Mouse (Mus musculus): ENCODE results near the gene Gm20388. TPM values are rescaled to one million over a fixed set of nuclear protein-coding genes. Genes with fewer than 3 reads are reported as not detected.

Gm20388 gene
- total and polyA plus RNA-seq, 2 experiments from 2014 or later: 51.3 TPM; not detected in 1

DNA sequence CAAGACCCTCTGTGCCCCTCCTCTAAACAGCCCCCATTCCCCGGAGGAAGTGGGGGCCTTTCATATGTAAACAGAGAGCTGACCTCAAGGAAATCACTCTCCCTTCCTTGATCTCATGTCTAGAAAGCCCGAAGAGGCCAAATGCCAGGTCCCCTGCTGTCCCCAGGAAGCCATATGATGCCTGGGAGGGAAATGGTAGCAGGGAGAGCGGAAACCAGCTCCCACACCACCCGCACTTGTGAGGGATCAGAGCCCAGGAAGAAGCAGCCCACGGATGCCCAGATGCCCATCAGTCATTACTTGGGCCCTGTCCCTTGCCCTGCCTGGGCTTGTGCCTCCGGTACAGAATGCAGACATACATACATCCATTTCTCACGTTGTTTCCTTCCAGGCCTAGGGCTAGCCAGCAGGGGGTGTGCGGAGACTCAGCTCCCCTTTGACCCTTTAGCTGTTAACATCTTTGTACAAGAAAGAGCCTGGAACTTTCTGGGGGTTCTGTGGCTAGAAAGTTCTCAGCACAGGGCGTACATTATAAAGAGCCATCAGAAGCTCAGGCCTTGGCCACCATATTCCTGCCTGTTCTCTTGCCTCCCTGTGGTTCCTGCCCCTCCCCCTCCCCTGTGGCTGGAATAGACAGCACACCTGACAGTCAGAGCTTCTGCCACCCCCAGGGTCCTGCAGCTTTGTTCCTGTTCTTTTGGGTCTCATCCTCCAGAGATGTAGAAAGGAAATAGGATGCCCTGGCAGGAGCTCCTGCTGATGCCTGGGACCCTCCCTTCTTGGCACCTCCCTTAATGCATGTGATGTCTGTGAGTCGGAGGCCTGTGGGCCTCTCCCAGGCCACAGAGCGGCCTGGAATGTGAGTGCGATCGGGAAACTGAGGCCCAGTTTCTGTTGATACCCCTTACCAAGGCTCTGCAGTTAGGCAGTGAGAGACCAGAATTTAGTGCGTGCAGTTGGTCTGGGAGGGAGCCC is 497.9 kb downstream of the Gm20388 start:
- peaks cover 29% of the 10 kb centered on the region for H3K4me1 ChIP-seq (ENCODE audit: insufficient read depth)
- 51% methylated on average over 14 of the region's 14 CpGs for WGBS
- no peaks in the 10 kb centered on the region for H3K9me3 ChIP-seq (ENCODE audit: low read length)
- TF ChIP-seq CTCF (IDR thresholded peaks at IDR 0.05; ENCODE audit: low read depth): no peak
- H3K9ac ChIP-seq: no peak overlapping the region
- DNase-seq (no peak), ATAC-seq (no peak)
- no peaks in the 10 kb centered on the region for H3K27me3 ChIP-seq (ENCODE audit: insufficient read depth, low read length)
- no peak overlapping the region for H3K27ac ChIP-seq (ENCODE audit: low read depth, low read length)
- no peaks in the 10 kb centered on the region for H3K36me3 ChIP-seq (ENCODE audit: insufficient read depth)
- H3K4me2 ChIP-seq (ENCODE audit: low read depth): no peak overlapping the region
- no peak overlapping the region for H3K4me3 ChIP-seq (ENCODE audit: low read depth, low read length)

DNA sequence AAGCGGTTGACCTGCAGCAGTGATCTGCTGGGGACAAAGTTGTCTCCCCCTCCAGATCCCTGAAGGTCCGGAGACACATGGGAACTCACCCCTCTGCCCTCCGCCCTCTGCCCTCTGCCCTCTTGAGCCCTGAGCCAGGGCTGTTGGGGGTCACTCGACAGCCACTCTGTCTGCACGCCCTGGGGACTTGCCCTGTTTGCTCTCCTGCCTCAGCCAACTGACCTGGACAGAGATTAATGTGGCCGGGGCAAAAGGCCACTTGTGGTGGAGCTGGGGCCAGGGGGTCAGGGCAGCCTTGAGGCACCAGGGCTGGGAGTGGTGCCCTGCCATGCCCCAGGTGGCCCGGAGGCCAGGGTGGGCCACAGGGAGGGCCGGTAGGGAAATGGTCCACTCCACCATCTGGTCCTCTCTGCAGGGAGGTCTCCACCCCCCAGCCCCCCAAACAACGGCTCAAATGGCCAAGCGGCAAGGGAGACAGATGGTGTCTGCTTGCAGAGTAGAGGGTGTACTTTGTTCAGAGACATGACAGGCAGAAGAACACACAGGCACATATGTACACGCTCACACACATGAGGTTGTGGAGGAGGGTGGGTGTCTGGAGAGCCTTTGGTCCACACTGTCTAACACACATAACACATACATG is 498.9 kb downstream of the Gm20388 start:
- Histone ChIP-seq H3K27me3 (ENCODE audit: insufficient read depth, low read length) (no peaks in the 10 kb centered on the region), H3K9ac (no peak overlapping the region), H3K27ac (ENCODE audit: low read depth, low read length) (no peak overlapping the region), H3K4me2 (ENCODE audit: low read depth) (no peak overlapping the region), H3K9me3 (ENCODE audit: low read length) (no peaks in the 10 kb centered on the region), H3K36me3 (ENCODE audit: insufficient read depth) (no peaks in the 10 kb centered on the region), H3K4me1 (ENCODE audit: insufficient read depth) (peaks cover 30% of the 10 kb centered on the region), H3K4me3 (ENCODE audit: low read depth, low read length) (no peak overlapping the region)
- DNase-seq (no peak), ATAC-seq (no peak)
- no peak for TF ChIP-seq CTCF (IDR thresholded peaks at IDR 0.05; ENCODE audit: low read depth)
- 55% methylated on average over 11 of the region's 11 CpGs for WGBS

DNA sequence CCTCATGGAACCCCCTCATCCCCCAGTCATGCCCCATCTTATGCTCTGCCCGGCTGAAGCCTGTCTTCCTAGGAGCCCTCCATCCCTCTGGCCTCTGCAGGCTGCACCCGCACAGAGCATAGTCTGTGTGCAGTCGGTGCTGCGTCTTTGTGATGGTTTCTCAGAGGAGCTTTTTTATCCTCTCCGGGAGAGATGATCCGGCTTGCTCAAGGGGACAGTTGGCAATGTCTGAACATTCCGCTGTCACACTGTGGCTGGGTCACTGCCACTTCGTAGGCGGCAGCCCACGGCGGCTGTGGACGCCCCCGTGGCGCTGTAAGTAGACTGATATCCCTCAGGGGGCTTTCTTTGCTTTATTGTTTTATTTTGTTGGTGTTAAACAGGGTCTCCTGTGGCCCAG is 500.4 kb downstream of the Gm20388 start:
- H3K27me3 ChIP-seq (ENCODE audit: insufficient read depth, low read length): no peaks in the 10 kb centered on the region
- H3K36me3 ChIP-seq (ENCODE audit: insufficient read depth): no peaks in the 10 kb centered on the region
- H3K27ac ChIP-seq (ENCODE audit: low read depth, low read length): no peak overlapping the region
- H3K9me3 ChIP-seq (ENCODE audit: low read length): no peaks in the 10 kb centered on the region
- no peak for DNase-seq
- H3K4me2 ChIP-seq (ENCODE audit: low read depth): no peak overlapping the region
- H3K4me3 ChIP-seq (ENCODE audit: low read depth, low read length): no peak overlapping the region
- TF ChIP-seq CTCF (IDR thresholded peaks at IDR 0.05; ENCODE audit: low read depth): no peak
- H3K4me1 ChIP-seq (ENCODE audit: insufficient read depth): peaks cover 33% of the 10 kb centered on the region
- WGBS: 24% methylated on average over 14 of the region's 14 CpGs
- peak; percentile 27; the same call in 1 of the 2 replicates for ATAC-seq
- H3K9ac ChIP-seq: no peak overlapping the region

GRCm38 (mm10) chr8:120411862-120412261 is 501.2 kb downstream of the Gm20388 start:
- no peaks in the 10 kb centered on the region for H3K9me3 ChIP-seq (ENCODE audit: low read length)
- no peak for ATAC-seq
- H3K4me3 ChIP-seq (ENCODE audit: low read depth, low read length): no peak overlapping the region
- peaks cover 41% of the 10 kb centered on the region for H3K4me1 ChIP-seq (ENCODE audit: insufficient read depth)
- H3K9ac ChIP-seq: no peak overlapping the region
- H3K36me3 ChIP-seq (ENCODE audit: insufficient read depth): no peaks in the 10 kb centered on the region
- H3K27me3 ChIP-seq (ENCODE audit: insufficient read depth, low read length): no peaks in the 10 kb centered on the region
- WGBS: 25% methylated on average over 8 of the region's 8 CpGs
- H3K4me2 ChIP-seq (ENCODE audit: low read depth): no peak overlapping the region
- no peak overlapping the region for H3K27ac ChIP-seq (ENCODE audit: low read depth, low read length)
- DNase-seq: no peak
- no peak for TF ChIP-seq CTCF (IDR thresholded peaks at IDR 0.05; ENCODE audit: low read depth)

- Histone ChIP-seq H3K27ac (ENCODE audit: low read depth, low read length) (no peak overlapping the region; the same call in 1 of the 2 replicates), H3K9ac (no peak overlapping the region), H3K27me3 (ENCODE audit: insufficient read depth, low read length) (no peaks in the 10 kb centered on the region), H3K4me2 (ENCODE audit: low read depth) (no peak overlapping the region), H3K4me3 (ENCODE audit: low read depth, low read length) (no peak overlapping the region), H3K9me3 (ENCODE audit: low read length) (no peaks in the 10 kb centered on the region), H3K36me3 (ENCODE audit: insufficient read depth) (no peaks in the 10 kb centered on the region), H3K4me1 (ENCODE audit: insufficient read depth) (peaks cover 41% of the 10 kb centered on the region)
- no peak for DNase-seq
- no peak for TF ChIP-seq CTCF (IDR thresholded peaks at IDR 0.05; ENCODE audit: low read depth)
- WGBS: 87% methylated on average over 4 of the region's 4 CpGs
- no peak for ATAC-seq
Observed at GRCm38 (mm10) chr8:120412357-120412756, 501.7 kb downstream of the Gm20388 start.

GRCm38 (mm10) chr8:120412911-120413625 is 502.4 kb downstream of the Gm20388 start:
- peaks cover 41% of the 10 kb centered on the region for H3K4me1 ChIP-seq (ENCODE audit: insufficient read depth)
- H3K9ac ChIP-seq: no peak overlapping the region
- no peak overlapping the region for H3K4me3 ChIP-seq (ENCODE audit: low read depth, low read length)
- DNase-seq: peak; percentile 66
- no peaks in the 10 kb centered on the region for H3K9me3 ChIP-seq (ENCODE audit: low read length)
- TF ChIP-seq CTCF (IDR thresholded peaks at IDR 0.05; ENCODE audit: low read depth): no peak
- ATAC-seq: no peak
- H3K27me3 ChIP-seq (ENCODE audit: insufficient read depth, low read length): no peaks in the 10 kb centered on the region
- 48% methylated on average over 29 of the region's 29 CpGs for WGBS
- H3K36me3 ChIP-seq (ENCODE audit: insufficient read depth): no peaks in the 10 kb centered on the region
- peak overlapping the region; percentile 21; the same call in 1 of the 2 replicates for H3K27ac ChIP-seq (ENCODE audit: low read depth, low read length)
- H3K4me2 ChIP-seq (ENCODE audit: low read depth): no peak overlapping the region

Data from forebrain, postnatal 0 days (tissue).